Mouse (Mus musculus) CH12.LX (cell line): ENCODE data around the gene Cnot4.

ENCODE experiments used
- CTCF ChIP-seq, 2 experiments: IDR thresholded peaks in 1 of 2; conservative IDR thresholded peaks in 1 of 2; 2 replicates each; pipeline ENCODE4 v1.5.1; 2011 to 2012; ENCODE audit warnings: low read depth in 2 of 2, low read length in 2 of 2, improper control_type of control experiment in 1 of 2, inconsistent platforms in 1 of 2, mild to moderate bottlenecking in 1 of 2, moderate library complexity in 1 of 2
- EP300 ChIP-seq: IDR thresholded peaks from 2 replicates; pipeline ENCODE4 v1.6.1; 2011; ENCODE audit warnings: low read length, improper control_type of control experiment
- HCFC1 ChIP-seq: IDR thresholded peaks from 2 replicates; pipeline ENCODE4 v1.6.1; 2012; ENCODE audit warnings: low read depth, mild to moderate bottlenecking, inconsistent platforms, low read length, improper control_type of control experiment
- MAFK ChIP-seq: IDR thresholded peaks from 2 replicates; pipeline ENCODE4 v1.6.1; 2011; ENCODE audit warnings: low read length, improper control_type of control experiment; ENCODE audit not compliant: insufficient replicate concordance
- MAZ ChIP-seq: IDR thresholded peaks from 2 replicates; pipeline ENCODE4 v1.6.1; 2012; ENCODE audit warnings: low read depth, mild to moderate bottlenecking, inconsistent platforms, low read length, improper control_type of control experiment, moderate library complexity
- MEF2A ChIP-seq: IDR thresholded peaks from 2 replicates; pipeline ENCODE4 v1.6.1; 2014; ENCODE audit warnings: low read depth, mild to moderate bottlenecking, inconsistent platforms, low read length, improper control_type of control experiment, borderline replicate concordance
- MXI1 ChIP-seq: IDR thresholded peaks from 2 replicates; pipeline ENCODE4 v1.6.1; 2011; ENCODE audit warnings: mild to moderate bottlenecking, low read depth, low read length, improper control_type of control experiment
- NRF1 ChIP-seq: IDR thresholded peaks from 2 replicates; pipeline ENCODE4 v1.6.1; 2014; ENCODE audit warnings: low read depth, mild to moderate bottlenecking, inconsistent platforms, low read length, improper control_type of control experiment, moderate library complexity
- POLR2A ChIP-seq: IDR thresholded peaks from 2 replicates; pipeline ENCODE4 v1.6.1; 2011; ENCODE audit warnings: low read depth, mild to moderate bottlenecking, improper control_type of control experiment, low read length
- RAD21 ChIP-seq: IDR thresholded peaks from 2 replicates; pipeline ENCODE4 v1.6.1; 2011; ENCODE audit warnings: low read depth, mild to moderate bottlenecking, low read length, improper control_type of control experiment, moderate library complexity
- RCOR1 ChIP-seq: conservative IDR thresholded peaks from 2 replicates; pipeline ENCODE4 v1.6.1; 2012; ENCODE audit warnings: low read depth, mild to moderate bottlenecking, inconsistent platforms, low read length, improper control_type of control experiment
- TBP ChIP-seq: conservative IDR thresholded peaks from 2 replicates; pipeline ENCODE4 v1.6.1; 2011; ENCODE audit warnings: low read depth, low read length, improper control_type of control experiment
- ZMIZ1 ChIP-seq: IDR thresholded peaks from 2 replicates; pipeline ENCODE4 v1.6.1; 2012; ENCODE audit warnings: low read depth, mild to moderate bottlenecking, inconsistent platforms, low read length, improper control_type of control experiment
- ZNF384 ChIP-seq: IDR thresholded peaks from 2 replicates; pipeline ENCODE4 v1.6.1; 2012; ENCODE audit warnings: low read depth, low read length, improper control_type of control experiment, inconsistent platforms

DNA sequence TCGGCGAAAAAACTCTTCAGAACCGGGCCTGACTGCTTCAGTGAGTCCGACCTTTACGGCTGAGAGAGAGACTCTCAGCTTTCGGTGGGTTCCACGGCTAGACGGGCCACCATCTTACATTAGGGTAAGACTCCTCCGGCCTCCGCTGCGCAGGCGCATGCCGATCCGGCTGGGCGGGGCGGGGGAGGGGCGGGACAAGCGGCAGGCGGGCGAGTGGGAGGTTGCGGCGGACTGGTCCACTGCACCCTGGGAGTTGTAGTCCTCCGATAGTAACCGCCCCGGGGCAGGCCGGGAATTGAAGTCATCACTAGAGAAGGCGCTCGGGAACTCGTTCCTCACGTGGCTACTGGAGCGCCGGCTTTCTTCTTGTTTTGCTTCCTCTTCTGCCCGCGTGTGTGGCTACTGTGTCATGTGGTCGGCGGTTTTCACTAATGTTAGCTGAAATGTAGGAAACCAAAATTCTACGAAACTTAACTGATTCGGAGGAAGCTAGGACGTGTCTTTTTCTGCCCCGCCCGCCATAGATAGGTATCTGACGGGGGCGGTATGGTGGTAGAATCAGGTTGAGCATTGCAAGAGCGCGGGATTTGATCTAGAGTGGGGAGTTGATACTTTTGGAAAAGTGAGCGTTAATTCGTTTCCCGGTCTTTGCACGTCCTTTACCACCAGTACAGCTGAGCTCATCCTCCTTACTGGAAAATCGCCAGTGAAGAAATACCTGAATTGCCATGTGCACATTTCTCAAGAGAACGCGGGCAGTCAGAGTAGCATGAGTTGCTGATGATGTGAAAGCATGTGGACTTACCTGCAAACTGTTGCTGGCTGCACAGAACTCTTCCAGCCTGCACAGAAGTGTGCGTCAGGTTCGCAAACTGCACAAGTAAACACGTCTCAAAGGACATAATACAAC lies at the start of gene Cnot4:
- TF ChIP-seq POLR2A (peak; percentile 95), CTCF (conservative IDR thresholded peaks at IDR 0.05 in 1 of 2, IDR thresholded peaks at IDR 0.05 in 1 of 2; ENCODE audit: low read depth in 2 of 2, low read length in 2 of 2) (no peak), EP300 (no peak), MAZ (peak; percentile 78), TBP (peak; percentile 65; the same call in 1 of the 2 replicates), ZNF384 (0 out of 2 replicates have a peak, but pooled peaks have one; percentile 30), MAFK (no peak; the same call in 1 of the 2 replicates), RCOR1 (no peak), HCFC1 (peak; percentile 99), MEF2A (0 out of 2 replicates have a peak, but pooled peaks have one; percentile 56), ZMIZ1 (peak; percentile 93), NRF1 (peak; percentile 96), RAD21 (no peak), MXI1 (peak; percentile 99)
